In the genomic region with DNA sequence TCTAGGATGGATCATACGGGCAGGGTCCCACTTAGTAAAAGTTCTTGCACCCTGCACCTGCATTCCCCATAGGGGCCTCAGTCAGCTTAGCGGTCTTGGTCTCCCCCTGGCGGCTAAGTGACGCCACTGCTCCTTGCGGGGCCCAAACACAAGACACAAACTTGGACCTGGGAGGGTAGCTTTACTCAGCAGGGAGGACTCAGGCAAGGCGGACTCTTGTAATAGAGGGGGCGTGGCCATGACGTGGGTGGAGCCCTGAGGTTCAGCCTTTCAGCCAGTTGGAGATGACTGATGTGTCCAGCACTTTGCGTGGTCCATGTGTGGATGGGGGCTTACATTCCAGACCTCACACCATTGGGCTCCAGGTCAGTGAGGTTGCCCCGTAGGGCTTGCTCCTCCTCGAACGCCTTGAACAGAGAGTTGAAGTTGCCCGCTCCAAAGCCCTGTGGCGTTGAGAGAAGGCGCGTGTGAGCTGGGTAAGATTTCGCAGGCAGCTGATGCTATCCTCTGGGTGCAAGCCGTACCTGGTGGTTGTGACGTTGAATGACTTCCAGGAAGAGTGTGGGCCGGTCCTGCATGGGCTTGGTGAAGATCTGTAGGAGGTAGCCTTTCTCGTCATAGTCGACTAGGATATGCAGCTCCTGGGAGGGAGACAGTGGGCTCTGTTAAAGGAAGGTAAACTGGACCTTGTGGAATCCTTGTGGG, we compare ENCODE assay signal across 8 mouse cellular contexts. TPM values are rescaled to one million over a fixed set of nuclear protein-coding genes. Genes with fewer than 3 reads are reported as not detected.
A peak's percentile ranks its signal among the peaks of the same experiment; 100 is the strongest.
DNase-seq lines count a peak whose midpoint lies in the region; ATAC-seq lines count a peak whose summit lies in the region.

No protein-coding gene starts in this region.

- peak; percentile 99 for ATAC-seq in megakaryocyte progenitor cell, adult 5-6 weeks (replicated peaks; ENCODE audit: poor library complexity)

- DNase-seq in adipocyte (ENCODE audit: low spot score): peak; percentile 66
- peak; percentile 94 for DNase-seq in embryo, embryonic 10 days (ENCODE audit: low spot score)
- peak; percentile 87 for DNase-seq in gastrocnemius, postnatal 10 days
- peak; percentile 76 for DNase-seq in hindlimb bud, embryonic 11.5 days (ENCODE audit: extremely low spot score, low read depth, low spot score)
- peak; percentile 65 to 73 for DNase-seq in left cerebral cortex, adult 8-10 months (ENCODE audit: low spot score in 2 of 2)
- peak; percentile 78 to 82 for DNase-seq in right cerebral cortex, postnatal 10 days (ENCODE audit: low spot score in 2 of 2)
- DNase-seq in urinary bladder, postnatal 25 days (ENCODE audit: low spot score): peak; percentile 88

RNA-seq across cellular contexts. Expression of gene Psmd9, which starts 2.6 kb away (rescaled TPM):
- 10 to 100 TPM; 19.6 to 20.0 TPM for total RNA-seq in gastrocnemius, postnatal 10 days (2021)
- total RNA-seq in left cerebral cortex, adult 8-10 months (2022): 10 to 100 TPM; 24.3 to 36.7 (median 27.7) TPM
- 22.3 and 23.9 TPM in 2 replicates for total RNA-seq in megakaryocyte progenitor cell, adult 5-6 weeks (2015)
- 15.2 and 19.4 TPM in 2 replicates for total RNA-seq in megakaryocyte progenitor cell, adult 5-6 weeks (2017)

RNA-seq across cellular contexts. Expression of gene Hpd, which starts 10.7 kb away (rescaled TPM):
- total RNA-seq in gastrocnemius, postnatal 10 days (2021): under 1 TPM in 1 of 2 experiments, not detected in 1; 0.61 TPM
- not detected for total RNA-seq in left cerebral cortex, adult 8-10 months (2022)
- not detected in 2 replicates for total RNA-seq in megakaryocyte progenitor cell, adult 5-6 weeks (2015)
- not detected in 2 replicates for total RNA-seq in megakaryocyte progenitor cell, adult 5-6 weeks (2017)

RNA-seq across cellular contexts. Expression of gene Setd1b, which starts 29.8 kb away (rescaled TPM):
- 10 to 100 TPM; 11.0 to 17.1 TPM for total RNA-seq in gastrocnemius, postnatal 10 days (2021)
- total RNA-seq in left cerebral cortex, adult 8-10 months (2022): 10 to 100 TPM; 29.3 to 35.8 (median 32.5) TPM
- 27.5 and 28.3 TPM in 2 replicates for total RNA-seq in megakaryocyte progenitor cell, adult 5-6 weeks (2015)
- 1.9 and 3.1 TPM in 2 replicates for total RNA-seq in megakaryocyte progenitor cell, adult 5-6 weeks (2017)

RNA-seq across cellular contexts. Expression of gene Rhof, which starts 39.3 kb away (rescaled TPM):
- total RNA-seq in gastrocnemius, postnatal 10 days (2021): 1 to 10 TPM in 1 of 2 experiments, under 1 TPM in 1; 0.68 to 1.4 TPM
- total RNA-seq in left cerebral cortex, adult 8-10 months (2022): 10 to 100 TPM; 47.7 to 50.4 (median 48.3) TPM
- 0.42 and 1.0 TPM in 2 replicates for total RNA-seq in megakaryocyte progenitor cell, adult 5-6 weeks (2015)
- 0.54 and 1.1 TPM in 2 replicates for total RNA-seq in megakaryocyte progenitor cell, adult 5-6 weeks (2017)

Comparison
In these comparisons a context has a peak if more than half of its experiments do, and no peak if none do; other contexts are left out.
1. Peak in every context shown above with its lines: DNase-seq and ATAC-seq.